Mouse (Mus musculus) brain, embryonic 14.5 days (tissue): ENCODE results near the gene Mast4. TPM values are rescaled to one million over a fixed set of nuclear protein-coding genes. Genes with fewer than 3 reads are reported as not detected.

Experiments used
- DNase-seq: peaks from one replicate; pipeline ENCODE4 v3.0.0-alpha.2; 2011; ENCODE audit warnings: low read depth
- CTCF ChIP-seq: fragments of 200-500 bp; IDR thresholded peaks from 2 replicates; pipeline ENCODE4 v1.5.1; 2012; ENCODE audit warnings: inconsistent platforms, mild to moderate bottlenecking, moderate library complexity, borderline replicate concordance; ENCODE audit not compliant: insufficient read depth, insufficient read length; ENCODE audit errors: extremely low read depth
- POLR2A ChIP-seq: fragments of 200-500 bp; IDR thresholded peaks from 2 replicates; pipeline ENCODE4 v1.6.1; 2012; ENCODE audit warnings: mild to moderate bottlenecking, inconsistent platforms, borderline replicate concordance; ENCODE audit not compliant: poor library complexity, insufficient read depth, insufficient read length, severe bottlenecking; ENCODE audit errors: extremely low read depth
- polyA plus RNA-seq: library from polyadenylated mRNA; depleted of rRNA; stranded (reverse); fragments of >200 nt; gene quantifications from 2 replicates; pipeline ENCODE4 v1.2.3, GENCODE M21; 2012

Gene Mast4
- polyA plus RNA-seq, 1 experiment: 30.7 TPM

DNA sequence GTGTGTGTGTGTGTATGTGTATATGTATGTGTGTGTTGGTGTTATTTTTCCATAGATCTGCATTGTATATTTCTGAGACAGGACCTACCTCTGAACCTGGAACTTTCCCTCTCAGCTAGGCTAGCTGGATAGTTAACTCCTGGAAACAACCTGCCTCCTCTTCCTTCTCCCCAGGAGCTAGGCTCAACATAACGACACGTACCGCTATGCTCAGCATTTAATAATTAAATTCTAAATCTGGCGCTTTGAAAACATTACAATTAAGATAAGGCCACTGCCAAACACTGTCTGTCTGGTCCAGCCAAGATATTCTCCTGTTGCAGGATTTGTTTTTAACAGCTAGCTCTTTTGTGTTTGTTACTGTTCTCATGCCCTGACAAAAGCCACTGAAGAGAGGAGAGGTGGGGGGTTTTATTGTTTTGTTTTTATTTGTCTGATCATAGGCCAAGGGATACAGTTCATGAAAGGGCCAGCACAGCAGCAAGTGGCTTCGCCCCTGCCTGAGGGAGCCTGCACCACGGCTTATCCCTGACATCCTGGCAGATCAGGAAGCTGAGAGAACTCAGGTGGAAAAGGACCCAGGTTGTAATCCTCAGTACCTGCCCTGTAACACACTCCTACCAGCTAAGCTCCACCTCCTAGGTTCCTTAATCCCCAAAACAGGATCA, 205.0 kb downstream of the Mast4 start:
- DNase-seq: no peak
- TF ChIP-seq POLR2A: no peak
- no peak for TF ChIP-seq CTCF

DNA sequence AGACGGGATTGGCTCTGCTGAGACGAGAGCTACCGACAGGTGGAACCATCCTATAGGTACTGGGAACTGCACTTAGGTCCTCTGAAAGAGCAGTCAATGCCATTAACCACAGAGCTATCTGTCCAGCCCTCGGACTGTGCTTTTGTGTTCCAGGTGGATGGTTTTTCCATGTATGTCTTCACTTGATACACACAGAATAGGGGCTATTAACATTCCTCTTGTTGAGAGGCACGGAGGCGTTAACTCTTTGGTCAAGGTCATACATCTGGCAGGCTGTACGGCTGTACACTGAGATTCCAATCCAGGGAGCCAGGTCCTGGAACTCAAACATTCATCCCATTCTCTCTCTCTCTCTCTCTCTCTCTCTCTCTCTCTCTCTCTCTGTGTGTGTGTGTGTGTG, 205.6 kb downstream of the Mast4 start:
- no peak for DNase-seq
- TF ChIP-seq CTCF (no peak), POLR2A (no peak)

DNA sequence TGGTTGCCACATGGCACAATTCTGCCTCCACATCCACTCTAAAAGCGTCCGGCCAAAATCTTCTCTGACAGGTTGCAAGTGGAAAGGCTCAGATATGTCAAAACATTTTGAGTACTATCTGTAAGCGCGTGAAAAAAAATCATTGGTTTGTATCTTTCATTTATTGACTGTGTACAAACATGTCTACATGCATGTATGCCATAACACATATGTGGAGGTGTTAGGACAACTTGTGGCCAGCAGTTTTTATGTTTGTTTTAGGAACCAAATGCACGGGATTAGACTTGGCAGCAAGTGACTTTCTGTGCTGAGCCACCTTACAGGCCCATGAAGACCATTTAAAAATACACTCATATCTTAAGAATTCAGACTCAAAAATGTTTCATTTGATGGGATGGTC, 206.7 kb downstream of the Mast4 start:
- peak; percentile 62 for DNase-seq
- TF ChIP-seq CTCF: no peak
- no peak for TF ChIP-seq POLR2A

DNA sequence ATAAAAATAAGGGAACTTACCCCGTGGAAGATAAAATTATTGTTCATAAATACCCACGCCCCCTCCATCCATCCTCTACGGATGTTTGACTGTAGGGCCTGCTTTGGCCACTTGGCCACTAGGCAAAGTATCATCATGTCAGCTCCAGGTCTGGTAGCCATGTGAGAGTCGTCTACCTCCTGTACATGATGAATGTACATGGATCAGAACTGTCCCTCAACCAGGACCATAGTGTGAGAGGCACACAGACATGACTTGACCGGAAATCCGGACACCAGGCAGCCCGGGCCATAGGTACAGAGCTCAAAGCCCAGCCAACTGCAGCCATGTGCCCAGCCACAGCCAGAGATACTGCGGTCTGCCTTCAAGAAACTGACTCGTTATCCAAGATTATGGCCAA, 210.6 kb downstream of the Mast4 start:
- TF ChIP-seq CTCF (no peak), POLR2A (no peak)
- no peak for DNase-seq

DNA sequence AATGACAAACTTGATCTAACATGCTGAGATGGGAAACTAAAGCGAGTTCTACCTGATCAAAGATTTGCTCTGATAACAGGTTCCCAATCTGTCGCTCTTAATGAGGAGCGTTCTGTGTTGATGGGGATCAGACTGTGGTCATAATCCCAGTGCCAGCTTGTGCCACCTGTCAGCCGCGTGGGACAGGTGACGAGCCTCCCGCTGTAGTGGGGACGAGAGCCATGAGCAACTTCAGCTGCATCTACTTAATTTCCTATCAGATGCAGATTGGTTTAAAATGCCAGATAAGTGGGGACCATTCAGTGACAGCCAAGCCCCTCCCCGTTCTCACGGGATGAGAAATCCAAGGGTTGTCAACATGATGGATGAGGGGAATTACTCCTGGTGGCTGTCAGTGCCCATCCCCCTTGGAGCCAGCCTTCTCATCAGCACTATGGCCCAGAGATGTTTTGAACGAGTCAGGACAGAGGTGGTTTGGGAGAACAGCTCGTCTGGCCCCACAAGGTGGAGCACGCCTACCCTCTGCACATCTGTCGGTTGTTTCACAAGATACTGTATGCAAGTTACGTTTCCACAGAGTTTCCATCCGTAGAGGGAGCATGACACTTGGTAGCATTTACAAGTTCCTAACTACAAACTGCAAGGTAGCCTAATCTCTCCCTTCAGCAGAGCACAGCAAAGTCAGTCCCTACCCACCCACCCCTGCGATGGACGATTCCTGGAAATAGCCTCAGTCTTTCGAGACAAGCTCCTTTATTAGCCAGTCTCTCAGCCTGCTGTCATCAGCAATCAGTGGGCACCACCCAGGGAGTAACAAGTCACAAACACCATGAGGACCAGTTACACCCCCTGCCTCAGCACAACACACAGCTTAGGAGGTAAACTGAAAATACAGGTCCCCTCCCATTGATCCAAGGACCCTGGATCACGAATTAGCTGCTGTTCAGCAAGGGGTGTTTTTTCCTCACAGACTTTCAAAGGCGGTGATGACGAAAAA, 212.2 kb downstream of the Mast4 start:
- TF ChIP-seq POLR2A: no peak
- TF ChIP-seq CTCF: no peak
- peak; percentile 55 for DNase-seq

DNA sequence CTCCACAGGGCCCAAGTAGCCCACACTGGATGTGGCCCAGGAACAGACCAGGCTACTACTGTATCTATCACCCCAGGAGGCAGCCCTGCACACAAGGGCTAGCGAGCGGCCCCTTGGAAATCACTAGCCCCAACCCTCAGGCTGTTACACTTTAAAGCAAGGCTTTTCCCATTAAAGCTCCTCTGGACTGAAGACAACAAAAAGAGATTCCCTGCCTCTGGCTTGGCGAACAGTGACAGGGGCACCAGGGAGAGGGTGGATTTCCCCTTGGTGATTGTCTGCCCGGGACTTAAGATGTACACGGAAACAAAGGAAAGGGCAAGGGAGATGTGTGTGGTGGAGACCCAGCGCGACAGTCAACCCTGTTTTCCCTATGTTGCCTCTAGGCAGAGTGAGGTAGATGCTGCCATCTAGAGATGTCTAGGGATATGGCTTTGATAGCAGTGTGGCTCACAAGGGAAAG, 213.6 kb downstream of the Mast4 start:
- no peak for TF ChIP-seq POLR2A
- peak; percentile 69; the same call in 1 of the 2 replicates for TF ChIP-seq CTCF
- peak; percentile 86 for DNase-seq

DNA sequence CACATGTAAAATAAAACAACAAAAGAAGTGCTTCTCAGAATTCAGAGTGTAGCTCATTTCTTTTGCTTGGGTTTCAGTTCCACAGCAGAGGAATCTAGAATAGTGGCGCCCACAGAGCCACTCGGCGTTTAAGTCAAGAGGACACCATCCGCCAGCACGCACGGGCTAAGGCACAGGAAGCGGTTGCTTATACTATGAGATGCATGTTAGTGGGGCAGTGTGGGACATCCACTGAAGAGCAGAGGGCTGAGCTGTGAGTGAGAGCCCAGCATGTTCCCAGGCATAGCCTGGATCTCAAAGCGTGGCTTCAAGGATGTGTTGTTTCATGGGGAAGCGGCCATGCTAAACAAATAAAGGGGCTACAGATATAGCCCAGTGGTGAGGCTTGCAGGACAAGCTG, 214.6 kb downstream of the Mast4 start:
- no peak for TF ChIP-seq CTCF
- no peak for TF ChIP-seq POLR2A
- no peak for DNase-seq

DNA sequence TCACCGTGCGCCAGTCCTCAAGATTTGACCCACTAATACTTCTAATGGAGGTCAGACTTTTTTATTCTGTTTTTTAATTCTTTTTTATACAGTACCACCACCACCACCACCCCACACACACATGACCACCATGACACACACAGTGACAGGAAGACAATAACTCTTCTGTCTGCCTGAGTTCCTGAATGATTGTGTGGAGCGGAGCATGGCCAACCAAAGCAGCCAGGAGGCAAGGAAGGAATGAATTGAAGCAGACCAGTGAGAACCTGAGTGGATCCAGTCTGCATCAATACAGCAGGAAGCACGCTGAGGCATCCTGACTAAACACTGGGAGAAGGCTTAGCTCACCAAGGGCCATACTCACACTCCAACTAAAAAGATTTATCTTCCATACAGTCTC, 219.2 kb downstream of the Mast4 start:
- TF ChIP-seq POLR2A (no peak), CTCF (no peak)
- DNase-seq: no peak

DNA sequence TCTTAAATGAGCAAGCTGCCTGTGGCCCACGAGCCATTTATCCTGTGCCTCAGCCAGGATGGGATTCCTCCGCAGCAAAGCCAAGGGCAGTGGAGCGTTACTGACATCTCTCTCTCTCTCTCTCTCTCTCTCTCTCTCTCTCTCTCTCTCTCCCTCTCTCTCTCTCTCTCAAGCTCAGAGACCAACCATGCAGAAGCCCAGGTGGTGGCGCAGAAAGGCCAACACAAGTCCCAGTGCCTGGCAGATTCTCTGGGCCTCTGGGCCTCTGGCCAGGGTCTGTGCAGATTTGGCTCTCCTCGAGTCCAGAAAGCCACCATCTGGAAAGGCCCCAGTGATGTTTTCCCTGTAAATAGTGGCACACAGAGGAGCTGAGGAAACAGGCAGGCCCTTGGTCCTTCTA, 220.0 kb downstream of the Mast4 start:
- DNase-seq: peak; percentile 86
- TF ChIP-seq POLR2A (no peak), CTCF (no peak)

DNA sequence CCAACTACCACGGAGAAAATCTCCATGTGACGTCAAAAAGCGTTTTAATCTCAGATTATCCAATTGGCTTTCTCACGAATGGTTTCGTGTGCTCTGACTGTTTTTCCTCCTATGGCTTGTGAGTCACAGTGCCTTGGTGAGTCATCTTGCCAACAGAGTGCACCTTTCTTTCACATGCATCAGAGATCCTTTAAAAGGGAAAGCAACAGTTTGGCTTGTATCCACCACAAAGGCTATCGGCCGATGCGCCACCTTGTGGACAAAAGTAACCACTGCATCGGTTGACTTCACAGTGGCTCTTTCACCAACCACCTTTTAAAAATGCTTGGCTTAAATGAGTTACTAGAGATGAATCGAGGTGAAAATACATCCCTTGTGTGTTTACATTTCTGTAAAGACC, 224.4 kb downstream of the Mast4 start:
- TF ChIP-seq CTCF: peak; percentile 89
- no peak for TF ChIP-seq POLR2A
- DNase-seq: peak; percentile 84

DNA sequence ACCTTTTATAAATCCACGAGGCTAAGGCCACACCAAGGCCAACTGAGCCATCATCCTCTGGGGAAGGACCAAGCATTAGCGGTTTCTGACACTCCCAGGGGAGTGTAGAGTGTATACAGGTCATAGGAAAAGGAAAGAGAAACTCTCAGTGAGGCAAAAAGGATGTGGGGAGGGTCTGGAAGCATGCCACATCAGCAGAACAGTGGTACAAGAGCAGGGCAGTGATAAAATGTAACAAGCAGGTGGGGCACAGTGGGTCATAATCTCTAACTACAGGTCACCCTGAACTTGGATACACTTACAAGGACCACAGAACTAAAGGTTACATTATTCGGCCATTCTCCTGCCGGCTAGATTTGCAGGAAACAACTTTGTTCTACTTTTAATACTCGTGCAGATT, 226.9 kb downstream of the Mast4 start:
- DNase-seq: no peak
- no peak for TF ChIP-seq POLR2A
- TF ChIP-seq CTCF: no peak
